Mouse (Mus musculus): ENCODE measurements around the gene Camta1. TPM values are rescaled to one million over a fixed set of nuclear protein-coding genes. Genes with fewer than 3 reads are reported as not detected.
A peak's percentile ranks its signal among the peaks of the same experiment; 100 is the strongest.
"Not testable (repeated sequence)": the region's sequence is repeated elsewhere in the genome, so short reads cannot be mapped to it uniquely, and the experiment has no call there.

Gene Camta1
- total RNA-seq, 2 experiments from 2014 or later: 194 to 203 TPM

DNA sequence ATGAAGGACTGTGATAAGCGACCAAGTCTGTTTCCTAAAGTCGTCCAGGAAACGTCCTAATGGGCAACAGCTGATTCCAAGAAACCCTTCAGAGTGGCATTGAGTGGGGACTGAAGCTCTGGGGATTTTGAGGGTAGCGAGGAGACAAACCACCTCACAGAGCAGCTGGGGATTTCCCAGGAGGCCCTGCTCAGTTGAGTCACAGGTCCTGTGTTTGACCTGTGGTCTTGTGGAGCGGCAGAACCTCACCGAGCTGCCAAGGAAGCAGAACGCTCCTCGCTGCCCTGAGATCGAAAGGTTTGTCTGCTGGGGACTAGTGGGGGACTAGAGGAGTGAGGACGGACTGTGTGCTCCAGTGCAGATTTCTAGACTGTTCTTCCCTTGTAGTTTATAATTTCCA lies 933.9 kb downstream of the Camta1 start:
- DNase-seq (ENCODE audit: low spot score in 2 of 2): no peak
- intact Hi-C loops (cut with DNase I): loop anchor here (5.0 kb wide), 1 partner anchor 40 kb away; no protein-coding TSS in a partner anchor

DNA sequence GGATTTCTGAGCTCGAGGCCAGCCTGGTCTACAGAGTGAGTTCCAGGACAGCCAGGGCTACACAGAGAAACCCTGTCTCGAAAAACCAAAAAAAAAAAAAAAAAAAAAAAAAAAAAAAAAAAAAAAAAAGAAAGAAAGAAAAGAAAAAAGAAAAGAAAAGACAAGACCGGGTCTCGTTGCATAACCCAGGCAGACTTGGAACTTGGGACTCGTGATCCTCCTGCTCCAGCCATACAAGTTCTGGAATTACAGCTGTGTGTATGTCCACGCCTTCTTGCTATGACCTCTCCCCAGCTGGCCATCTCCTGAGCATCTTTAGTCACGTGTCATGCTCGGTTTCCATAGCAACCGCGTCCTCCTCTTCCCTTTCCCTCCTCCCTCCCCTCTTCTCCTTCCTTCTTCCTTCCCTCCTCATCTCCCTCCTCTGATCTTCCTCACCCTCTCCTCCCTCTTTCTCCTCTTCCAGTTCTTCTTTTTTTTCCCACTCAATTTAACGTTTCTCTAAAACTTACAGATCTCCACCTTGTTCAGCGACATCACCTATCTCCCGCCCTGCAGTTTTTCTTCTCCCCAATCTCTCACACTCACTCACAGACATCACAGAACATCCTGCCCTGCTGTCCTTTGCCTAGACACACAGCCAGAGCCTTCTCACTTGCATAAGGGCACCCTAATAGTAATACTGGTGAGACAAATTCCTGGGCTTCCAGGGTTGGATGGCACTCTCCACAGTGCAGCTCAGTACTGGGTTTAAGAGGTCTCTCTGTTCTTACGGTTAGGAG lies 934.6 kb downstream of the Camta1 start:
- DNase-seq (ENCODE audit: low spot score in 2 of 2): no peak

DNA sequence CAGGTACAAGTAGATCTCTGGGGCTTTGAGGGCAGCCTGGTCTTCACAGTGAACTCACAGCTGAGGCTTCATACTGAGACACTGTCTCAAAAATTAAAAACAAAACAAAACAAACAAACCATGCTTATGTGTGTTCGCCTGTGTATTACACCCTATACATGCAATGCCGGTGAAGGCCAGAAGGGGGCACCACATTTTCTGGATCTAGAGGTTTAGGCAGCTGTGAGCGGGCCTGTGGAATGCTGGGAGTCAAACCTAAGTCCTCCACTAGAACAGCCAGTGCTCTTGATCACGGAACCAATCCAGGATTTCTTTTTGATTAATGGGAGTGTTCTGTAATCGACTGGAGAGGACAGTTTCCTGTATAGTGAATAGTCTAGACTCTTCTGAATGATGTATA lies 935.8 kb downstream of the Camta1 start:
- DNase-seq (ENCODE audit: low spot score in 2 of 2): no peak
- intact Hi-C loops (cut with DNase I): loop anchor here (5.0 kb wide), 1 partner anchor 41 kb away; no protein-coding TSS in a partner anchor

More for the DNA sequence above, 934.6 kb downstream of the Camta1 start:
- intact Hi-C loops (cut with DNase I): loop anchor here (5.0 kb wide), 1 partner anchor 40 kb away; no protein-coding TSS in a partner anchor

DNA sequence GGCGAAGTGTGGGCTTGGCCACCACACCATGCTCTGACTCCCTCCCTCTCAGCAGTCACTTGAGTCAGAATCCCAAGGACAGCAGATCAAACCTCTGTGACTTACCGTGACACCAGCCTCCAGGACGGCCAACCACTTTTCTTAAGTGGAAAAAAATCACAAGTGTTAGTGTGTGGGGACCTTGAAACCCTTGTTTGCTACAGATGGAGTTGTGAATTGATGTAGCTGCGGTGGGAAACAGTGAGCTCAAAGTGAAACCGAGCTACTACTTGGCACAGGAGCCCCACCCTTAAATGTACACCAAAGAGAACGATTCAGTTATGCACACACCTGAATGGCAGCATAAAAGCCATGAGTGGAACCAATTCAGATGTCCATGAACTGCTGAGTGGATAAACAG lies 936.7 kb downstream of the Camta1 start:
- DNase-seq (ENCODE audit: low spot score in 2 of 2): no peak
- intact Hi-C loops (cut with DNase I): loop anchor here (5.0 kb wide), 1 partner anchor 42 kb away; no protein-coding TSS in a partner anchor

DNA sequence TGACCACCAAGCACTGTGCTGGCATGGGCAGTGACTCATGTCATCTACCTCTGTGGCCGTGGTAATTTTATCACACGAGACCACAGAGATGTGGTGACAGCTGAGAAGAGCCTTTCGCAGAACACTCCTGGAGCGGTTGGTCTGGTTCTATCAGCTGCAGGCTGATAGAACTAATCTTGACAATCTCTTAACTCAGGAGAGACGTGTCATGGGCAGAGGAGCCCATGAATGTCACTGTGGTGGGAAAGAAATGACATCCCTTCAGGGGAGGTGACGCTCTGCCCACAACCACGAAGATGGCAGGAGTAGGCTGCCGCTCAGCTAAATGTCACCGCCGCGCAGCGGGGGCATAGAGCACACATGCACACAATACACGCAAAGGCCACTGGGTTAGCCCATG lies 937.4 kb downstream of the Camta1 start:
- intact Hi-C loops (cut with DNase I): no loop called here
- DNase-seq (ENCODE audit: low spot score in 2 of 2): no peak

DNA sequence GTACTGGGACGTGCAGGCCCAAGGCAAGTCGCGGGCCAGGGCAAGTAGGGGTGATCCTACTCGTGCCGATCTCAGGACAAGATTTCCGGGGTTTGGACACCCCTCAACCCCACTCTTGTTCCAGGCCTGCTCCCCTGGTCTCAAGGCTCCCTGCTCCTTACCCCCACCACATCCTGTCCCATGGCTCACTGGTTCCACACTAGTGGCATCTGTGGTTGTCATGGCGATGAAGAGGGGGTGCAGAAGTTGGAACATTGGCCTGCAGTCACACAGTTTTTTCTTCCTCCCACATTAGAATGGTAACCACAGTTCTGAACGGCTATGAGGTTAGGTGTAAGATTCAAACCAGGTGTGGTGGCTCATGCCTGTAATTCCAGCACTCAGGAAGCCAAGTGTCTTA lies 940.5 kb downstream of the Camta1 start:
- peak in 1 of 2 experiments; percentile 38 for DNase-seq (ENCODE audit: low spot score in 2 of 2)
- intact Hi-C loops (cut with DNase I): no loop called here

DNA sequence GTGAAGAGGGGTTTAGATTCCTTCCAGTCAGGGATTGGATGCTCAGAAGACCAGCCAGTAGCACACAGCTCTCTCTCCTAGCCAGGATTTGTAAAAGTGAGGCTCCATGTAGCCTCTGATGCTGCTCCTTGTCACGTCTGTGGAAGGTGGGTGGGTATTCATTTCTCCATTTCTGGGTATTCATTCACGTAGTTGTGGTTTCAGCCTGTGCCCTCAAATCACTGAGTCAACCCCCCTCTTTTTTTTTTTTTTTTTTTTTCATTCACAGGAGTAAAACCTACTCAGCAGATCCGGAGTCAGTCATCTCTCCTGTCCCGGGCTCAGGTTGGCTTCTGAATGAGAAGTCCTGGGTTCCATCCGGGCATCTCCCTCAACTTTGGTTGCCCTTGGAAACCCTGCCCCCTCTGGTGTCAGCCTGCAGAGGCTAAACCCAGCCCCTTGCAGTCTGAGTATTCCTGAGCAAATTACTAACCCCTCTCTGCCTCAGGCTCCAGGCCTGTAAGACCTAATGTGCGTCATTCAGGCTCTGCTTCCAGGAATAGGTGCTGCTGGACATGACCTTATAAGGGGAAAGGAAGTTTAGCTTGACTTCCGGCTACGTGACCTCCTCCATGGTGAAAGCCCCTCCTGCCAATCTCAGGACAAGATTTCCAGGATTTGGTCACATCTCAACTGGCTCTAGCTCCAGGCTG lies 944.2 kb downstream of the Camta1 start:
- intact Hi-C loops (cut with DNase I): no loop called here
- DNase-seq (ENCODE audit: low spot score in 2 of 2): no peak

DNA sequence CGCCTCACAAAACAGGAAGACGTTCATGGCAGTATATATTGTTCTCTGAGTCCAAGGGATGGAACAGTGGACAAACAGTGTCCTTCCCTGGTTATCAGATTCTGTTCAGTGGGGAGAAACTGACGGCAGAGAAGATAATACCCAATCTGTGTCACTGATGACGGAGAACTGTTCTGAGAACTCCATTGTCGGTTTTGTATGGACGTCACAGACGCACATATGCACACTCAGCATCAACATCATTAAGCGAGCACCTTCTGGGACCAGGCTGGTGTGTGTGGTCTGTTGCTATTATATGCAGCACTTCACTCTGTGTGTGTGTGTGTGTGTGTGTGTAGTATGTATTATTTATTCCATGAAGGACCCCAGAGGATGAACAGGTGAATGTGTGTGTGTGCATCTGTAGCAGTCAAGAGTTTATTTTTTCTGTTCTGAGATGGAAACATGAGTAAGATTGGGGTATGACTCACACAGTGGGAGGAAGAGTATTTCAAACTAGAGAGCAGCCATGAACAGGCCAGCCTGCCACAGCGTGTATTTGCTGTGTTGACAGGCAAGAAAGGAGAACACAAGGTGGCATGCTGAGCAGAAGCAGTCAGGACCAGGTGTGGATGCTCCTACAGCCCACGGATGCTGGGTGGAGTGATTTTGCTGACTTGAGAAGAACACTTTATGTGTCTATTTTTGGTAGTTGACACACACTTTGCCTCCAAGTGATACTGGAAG lies 946.3 kb downstream of the Camta1 start:
- intact Hi-C loops (cut with DNase I): no loop called here
- peak; percentile 33 to 78 for DNase-seq (ENCODE audit: low spot score in 2 of 2)

DNA sequence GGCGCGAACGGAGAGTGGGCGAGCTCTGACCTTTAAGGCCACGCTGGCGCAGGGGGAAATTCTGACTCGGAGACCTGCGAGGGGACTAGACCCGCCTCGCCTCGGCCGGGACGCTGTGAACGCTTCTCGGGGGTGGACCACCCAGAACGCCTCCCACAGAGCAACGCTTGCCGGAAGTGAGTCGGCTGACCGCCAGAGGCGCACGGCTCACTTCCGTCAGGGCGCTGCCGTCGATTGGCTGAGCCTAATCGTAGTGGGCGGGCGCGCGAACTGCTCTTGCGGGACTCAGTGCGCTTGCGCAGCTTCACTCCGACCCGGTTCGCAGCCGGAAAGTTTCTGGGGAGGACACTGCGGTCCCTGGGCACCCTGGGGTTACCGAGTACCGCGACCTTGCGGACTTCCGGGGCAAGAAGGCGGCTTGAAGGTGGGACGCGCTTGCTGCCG lies 947.4 kb downstream of the Camta1 start, which contains the start of the genes Park7 and Tnfrsf9:
Gene Park7, minus strand, starts transcription at position 148 of the 444 bp plus-strand sequence.
Gene Tnfrsf9, plus strand, starts transcription at position 273 of the 444 bp plus-strand sequence.
- intact Hi-C loops (cut with DNase I): no loop called here
- DNase-seq (ENCODE audit: low spot score in 2 of 2): peak; percentile 97 to 98

DNA sequence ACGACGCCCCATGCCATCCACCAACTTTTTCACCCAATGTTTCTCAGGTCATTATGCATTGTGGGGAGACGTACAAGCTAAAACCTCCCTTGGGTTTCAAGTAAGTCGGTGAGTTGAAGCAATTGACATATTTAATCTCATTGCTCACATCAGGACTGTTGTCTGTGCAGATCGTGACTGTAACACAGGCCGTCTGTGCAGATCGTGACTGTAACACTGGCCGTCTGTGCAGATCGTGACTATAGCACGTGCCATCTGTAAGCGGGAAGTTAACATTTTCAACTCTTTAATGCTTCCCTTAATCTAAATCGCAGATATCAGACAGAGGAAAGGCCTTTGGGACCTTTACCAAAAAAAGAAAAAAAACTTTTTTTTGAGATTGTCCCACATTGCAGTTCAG lies 947.9 kb downstream of the Camta1 start:
- DNase-seq (ENCODE audit: low spot score in 2 of 2): peak in 1 of 2 experiments; percentile 35
- intact Hi-C loops (cut with DNase I): no loop called here

DNA sequence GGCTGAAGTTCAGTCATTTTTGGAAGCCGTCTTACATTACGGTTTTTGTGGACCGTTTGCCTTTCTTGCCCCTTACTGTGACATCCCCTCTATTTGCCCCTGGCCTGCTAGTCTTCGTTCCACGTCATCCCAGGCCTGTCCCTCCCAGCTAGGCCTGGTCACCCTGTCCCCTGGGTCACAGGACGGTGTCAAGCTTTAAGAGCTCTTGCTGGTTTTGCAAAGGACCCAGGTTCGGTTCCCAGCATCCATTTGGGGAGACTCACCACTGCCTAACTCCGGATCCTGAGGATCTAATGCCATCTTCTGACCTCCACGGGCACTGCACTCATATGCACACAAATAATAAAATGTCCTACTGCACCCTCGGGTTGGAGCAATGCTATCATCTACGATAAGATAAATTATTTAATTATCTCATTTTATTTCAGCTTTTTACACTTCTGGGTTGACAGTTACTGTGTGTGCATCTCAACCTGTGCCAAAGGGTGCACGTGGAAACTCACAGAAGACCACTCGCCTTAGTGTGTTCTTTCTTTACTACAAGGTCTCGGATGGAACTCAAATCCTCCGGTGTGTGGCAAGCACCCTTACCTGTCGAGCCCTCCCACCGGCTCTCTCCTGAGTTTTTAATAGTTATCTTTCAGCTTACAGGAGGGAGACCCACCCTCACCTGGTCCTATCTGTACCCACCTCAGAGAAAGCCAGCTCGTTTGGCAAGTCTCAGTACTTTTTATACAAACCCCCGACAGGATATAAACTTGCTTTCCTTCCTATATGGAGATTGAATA lies 951.3 kb downstream of the Camta1 start:
- intact Hi-C loops (cut with DNase I): no loop called here
- no peak for DNase-seq (ENCODE audit: low spot score in 2 of 2)

DNA sequence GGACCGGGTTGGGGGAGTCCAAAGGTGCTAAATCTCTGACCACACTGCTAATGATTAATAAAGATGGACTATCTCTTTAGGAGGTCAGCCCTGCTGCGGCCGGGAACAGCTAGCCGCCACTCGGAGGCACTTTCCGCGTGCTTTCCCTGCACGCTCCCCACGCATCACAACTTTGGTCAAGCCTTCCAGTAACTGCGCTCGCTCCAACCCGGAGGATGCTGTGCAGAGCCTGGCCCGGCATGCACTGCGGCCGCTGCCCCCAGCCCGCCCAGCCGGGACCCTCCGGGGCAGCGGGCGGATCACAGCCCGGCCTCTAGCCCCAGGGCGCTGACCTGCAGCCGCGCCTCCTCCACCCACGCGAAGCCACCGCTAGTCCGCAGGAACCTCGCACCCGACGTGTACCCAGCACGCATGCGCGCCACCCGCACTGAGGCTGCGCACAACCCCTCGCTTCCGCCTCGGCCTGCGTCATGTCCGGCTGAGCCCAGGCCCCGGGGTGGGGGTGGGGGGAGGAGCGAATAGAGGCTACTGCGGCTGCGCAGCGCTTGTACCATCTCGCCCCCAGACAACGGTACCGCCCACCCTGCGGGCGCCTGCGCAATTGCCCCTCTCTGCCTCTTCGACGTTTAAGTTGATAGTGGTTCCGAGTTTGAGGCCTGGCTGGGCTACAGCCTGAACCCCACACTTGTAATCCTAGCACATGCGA lies 952.1 kb downstream of the Camta1 start:
- DNase-seq (ENCODE audit: low spot score in 2 of 2): peak; percentile 98
- intact Hi-C loops (cut with DNase I): no loop called here

DNA sequence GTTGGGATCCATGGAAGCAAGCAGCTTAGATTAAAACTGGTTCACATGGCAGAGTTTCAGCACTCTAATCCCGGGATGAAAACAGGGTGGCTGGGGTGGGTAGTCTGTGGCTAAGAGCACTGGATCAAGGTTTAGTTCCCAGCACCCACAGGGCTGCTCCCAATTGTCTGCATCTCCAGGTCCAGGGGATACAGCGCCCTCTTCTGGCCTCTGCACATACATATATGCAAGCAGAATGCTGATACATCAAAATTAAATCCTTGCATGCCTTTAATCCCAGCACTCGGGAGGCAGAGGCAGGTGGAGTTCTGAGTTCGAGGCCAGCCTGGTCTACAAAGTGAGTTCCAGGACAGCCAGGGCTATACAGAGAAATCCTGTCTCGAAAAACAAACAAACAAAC lies 953.2 kb downstream of the Camta1 start:
- intact Hi-C loops (cut with DNase I); DNase-seq (ENCODE audit: low spot score in 2 of 2): not testable (repeated sequence)

DNA sequence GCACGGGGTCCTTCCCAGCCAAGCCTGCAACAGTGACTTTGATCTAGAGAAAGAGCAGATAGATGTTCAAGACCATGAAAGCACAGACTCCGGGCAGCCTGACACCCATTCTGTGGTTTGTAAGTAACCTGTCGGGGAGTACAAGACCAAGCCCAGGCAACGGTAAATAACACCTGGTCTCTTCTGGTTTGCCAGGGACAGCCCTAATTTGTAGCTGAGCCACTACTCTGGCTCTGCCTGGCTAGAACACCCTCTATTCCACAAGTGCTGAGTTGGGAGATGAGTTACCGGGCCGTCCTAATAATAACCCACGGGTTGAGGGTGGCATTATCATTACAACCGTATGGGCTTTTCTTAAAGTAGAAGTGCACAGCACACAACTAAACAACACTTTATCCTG lies 954.6 kb downstream of the Camta1 start:
- intact Hi-C loops (cut with DNase I): no loop called here
- DNase-seq (ENCODE audit: low spot score in 2 of 2): no peak

DNA sequence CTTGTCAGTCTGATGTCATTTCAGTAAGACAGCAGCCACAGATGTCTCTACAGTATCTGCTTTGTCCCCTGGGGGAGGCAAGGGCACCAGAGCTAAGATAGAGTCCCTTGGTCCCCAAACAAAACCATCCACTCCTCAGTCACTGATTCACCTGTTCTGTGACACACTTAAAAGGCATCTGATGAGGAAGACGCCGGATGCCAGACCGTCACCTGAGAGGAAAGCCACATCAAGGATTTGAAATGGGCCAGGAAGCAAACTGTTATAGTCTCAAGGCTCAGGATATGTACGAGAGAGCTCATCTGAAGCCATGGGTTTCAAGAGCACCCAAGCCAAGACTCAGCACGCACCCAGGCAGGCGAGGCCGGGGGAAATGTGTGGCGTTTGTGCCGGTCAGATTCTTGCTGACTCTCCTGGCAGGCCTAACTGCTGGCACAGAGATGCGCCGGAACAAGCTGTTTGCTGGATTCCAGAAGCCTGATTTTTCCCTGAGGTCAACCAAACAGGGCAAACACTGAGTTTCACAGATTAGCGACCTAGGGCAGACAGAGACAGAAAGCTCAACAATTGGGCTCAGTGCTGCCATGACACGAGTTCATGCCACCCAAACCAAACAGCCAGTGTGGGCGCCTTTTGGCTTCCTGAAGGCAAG lies 958.5 kb downstream of the Camta1 start:
- intact Hi-C loops (cut with DNase I): no loop called here
- no peak for DNase-seq (ENCODE audit: low spot score in 2 of 2)

DNA sequence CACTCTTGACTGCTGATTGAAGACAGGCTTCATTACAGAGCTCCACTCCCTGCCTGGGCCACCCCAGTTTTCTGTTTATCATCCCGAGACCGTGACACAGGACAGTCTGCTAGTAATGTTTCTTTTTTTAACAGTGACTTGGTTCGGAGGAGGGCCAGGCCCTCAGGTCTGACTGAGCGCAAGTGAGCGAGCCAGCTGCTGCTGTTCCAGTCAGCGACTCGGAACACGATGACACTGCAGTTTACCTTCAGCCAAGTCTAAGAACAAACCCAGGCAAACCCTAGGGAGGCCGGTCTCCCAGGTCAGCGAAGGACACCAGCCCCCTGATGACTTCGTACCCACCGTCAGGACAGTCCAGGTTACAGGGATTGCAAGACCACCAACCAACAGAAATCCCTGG lies 959.6 kb downstream of the Camta1 start:
- intact Hi-C loops (cut with DNase I): no loop called here

DNA sequence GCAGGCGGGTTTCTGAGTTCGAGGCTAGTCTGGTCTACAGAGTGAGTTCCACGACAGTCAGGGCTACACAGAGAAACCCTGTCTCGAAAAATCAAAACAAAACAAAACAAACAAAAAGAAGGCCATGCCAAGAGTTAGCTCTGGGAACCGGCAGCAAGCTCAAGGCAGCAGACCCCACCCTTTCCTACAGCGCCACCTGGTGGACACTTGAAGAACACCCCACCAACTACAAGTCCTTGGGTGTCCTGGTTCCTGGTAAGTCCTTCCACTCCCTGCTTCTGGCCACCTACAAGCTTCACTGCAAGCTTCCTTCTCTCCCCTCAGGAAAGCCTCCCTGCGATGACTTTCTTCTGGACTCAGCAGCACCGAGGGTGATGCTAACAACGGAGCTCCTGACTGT lies 960.0 kb downstream of the Camta1 start:
- DNase-seq (ENCODE audit: low spot score in 2 of 2): peak; percentile 68 to 76
- intact Hi-C loops (cut with DNase I): loop anchor here (1.0 kb wide), 1 partner anchor 245 kb away; no protein-coding TSS in a partner anchor

More for the DNA sequence above, 959.6 kb downstream of the Camta1 start:
- no peak for DNase-seq (ENCODE audit: low spot score in 2 of 2)

DNA sequence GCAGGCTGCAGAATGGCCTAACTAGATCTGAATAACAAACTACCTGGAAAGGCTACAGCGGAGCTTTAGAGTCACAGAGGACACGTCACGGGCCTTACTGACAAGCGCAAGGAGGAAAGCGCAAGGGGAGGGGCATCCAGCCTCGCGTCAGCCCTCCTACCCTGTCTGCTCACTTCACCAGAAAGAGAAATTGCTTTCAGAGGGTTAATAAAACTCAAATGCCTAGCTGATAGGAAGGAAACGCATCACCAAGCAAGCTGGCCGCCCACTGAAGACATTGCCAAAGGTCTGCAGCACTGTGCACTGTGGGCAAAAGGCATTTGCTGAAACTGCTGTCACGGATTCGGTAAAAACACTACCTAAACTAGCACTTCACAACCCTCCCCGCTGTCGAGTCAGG lies 961.2 kb downstream of the Camta1 start:
- intact Hi-C loops (cut with DNase I): no loop called here
- DNase-seq (ENCODE audit: low spot score in 2 of 2): no peak

Data from left cerebral cortex, postnatal 14 days (tissue).